Mouse (Mus musculus) hindbrain, embryonic 16.5 days (tissue): ENCODE results near the gene Tmem175. TPM values are rescaled to one million over a fixed set of nuclear protein-coding genes. Genes with fewer than 3 reads are reported as not detected.

ENCODE experiments used
- ATAC-seq: fragments of 200-750 bp; cut with Nextera tagmentation; 2 replicates; pipeline ENCODE4 v1.8.0; 2017; ENCODE audit warnings: moderate TSS enrichment, moderate library complexity
- H3K27ac ChIP-seq: fragments of 300-500 bp; sonication (generic); 2 replicates; pipeline ENCODE4 v1.5.1; 2014; ENCODE audit warnings: low read depth, mild to moderate bottlenecking, control low read depth, low read length, moderate library complexity
- H3K27me3 ChIP-seq: fragments of 300-500 bp; sonication (generic); replicated peaks from 2 replicates; pipeline ENCODE4 v1.6.1; 2014; ENCODE audit warnings: low read length; ENCODE audit not compliant: control insufficient read depth, insufficient read depth
- H3K36me3 ChIP-seq: fragments of 300-500 bp; sonication (generic); 2 replicates; pipeline ENCODE4 v1.6.1; 2014; ENCODE audit warnings: mild to moderate bottlenecking, low read length, moderate library complexity, mixed read lengths; ENCODE audit not compliant: control insufficient read depth, insufficient read depth
- H3K4me1 ChIP-seq: fragments of 300-500 bp; sonication (generic); 2 replicates; pipeline ENCODE4 v1.6.1; 2014; ENCODE audit warnings: low read depth, low read length; ENCODE audit not compliant: control insufficient read depth, insufficient read depth
- H3K4me2 ChIP-seq: fragments of 300-500 bp; sonication (generic); 2 replicates; pipeline ENCODE4 v1.6.1; 2014; ENCODE audit warnings: mild to moderate bottlenecking, low read length, control low read depth, moderate library complexity
- H3K4me3 ChIP-seq: fragments of 300-500 bp; sonication (generic); 2 replicates; pipeline ENCODE4 v1.5.1; 2014; ENCODE audit warnings: mild to moderate bottlenecking, low read length, control low read depth, moderate library complexity
- H3K9ac ChIP-seq: fragments of 300-500 bp; sonication (generic); 2 replicates; pipeline ENCODE4 v1.6.1; 2014; ENCODE audit warnings: low read depth, mild to moderate bottlenecking, control low read depth, low read length, moderate library complexity
- H3K9me3 ChIP-seq: fragments of 300-500 bp; sonication (generic); 2 replicates; pipeline ENCODE4 v1.6.1; 2014; ENCODE audit warnings: mild to moderate bottlenecking, low read length, moderate library complexity; ENCODE audit not compliant: control insufficient read depth
- WGBS: fragments of 180-500 bp; shearing (Covaris S2); extraction: QIAGEN DNeasy Blood & Tissue Kit; methylation state at CpG from one replicate; pipeline ENCODE4 v1.1.7; 2014; 5-methylcytosine and 5-hydroxymethylcytosine counted together
- polyA plus RNA-seq: library from polyadenylated mRNA; unstranded; fragments of >200 nt; fragmentation: Nextera tagmentation; extraction: Ambion mirVana; gene quantifications from 2 replicates; pipeline ENCODE4 v1.2.1, GENCODE M21; 2015

Tmem175 gene
- polyA plus RNA-seq, 1 experiment from 2014 or later, result 28.6 TPM

DNA sequence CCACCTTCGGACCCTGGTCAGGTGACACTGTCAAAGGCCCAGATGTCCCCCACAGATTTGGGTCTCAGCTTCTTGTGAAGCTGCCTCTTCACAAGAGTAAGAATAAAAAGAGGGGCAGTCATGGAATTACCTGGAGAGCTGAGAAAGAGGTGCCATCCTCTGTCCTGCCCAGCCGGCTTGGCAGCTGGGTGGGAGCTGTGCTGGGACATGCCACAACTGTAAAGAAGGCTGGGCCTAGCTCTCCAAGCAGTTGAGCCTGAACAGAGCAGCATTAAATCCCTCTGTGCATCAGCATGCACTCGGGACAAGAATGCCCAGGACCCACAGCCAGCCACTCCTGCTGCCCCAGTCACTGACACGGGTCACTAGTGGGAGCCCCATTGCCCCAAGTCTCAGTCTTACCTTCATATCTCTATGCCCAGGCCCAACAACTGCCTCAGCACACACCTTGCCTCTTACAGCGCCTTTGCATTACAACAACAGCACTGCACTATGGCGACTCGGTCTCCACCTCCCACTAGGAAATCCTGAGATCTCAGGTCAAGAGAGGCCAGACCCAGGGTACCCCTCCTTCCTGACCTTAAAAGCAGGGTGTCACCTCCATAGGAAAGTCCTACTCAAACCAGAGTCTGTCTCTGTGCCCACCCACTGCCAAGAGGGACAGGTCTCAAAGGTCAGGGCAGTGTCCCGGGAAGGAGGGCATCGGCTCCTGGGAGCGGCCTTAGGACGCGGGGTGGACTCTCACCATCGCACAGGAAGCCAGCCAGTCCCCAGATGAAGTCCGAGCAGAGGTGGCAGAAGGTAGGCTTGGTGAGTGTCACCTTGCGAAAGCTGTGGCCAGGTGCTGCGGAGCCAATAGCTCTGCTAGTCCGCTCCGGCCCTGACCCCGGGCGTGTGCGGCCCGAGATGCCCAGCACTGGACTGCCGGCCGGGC lies 30.4 kb downstream of the Tmem175 start, which contains the start of gene Idua:
TSS of gene Idua (plus strand) at position 634 of the 934 bp plus-strand sequence.
- Histone ChIP-seq H3K9me3 (no peaks in the 10 kb centered on the region), H3K27me3 (no peaks in the 10 kb centered on the region), H3K4me3 (peak within 1 kb of the TSS; percentile 95), H3K27ac (peak within 1 kb of the TSS; percentile 41), H3K36me3 (peaks cover 16% of the 10 kb centered on the region), H3K4me2 (peak within 1 kb of the TSS; percentile 91), H3K4me1 (peaks cover 17% of the 10 kb centered on the region), H3K9ac (peak within 1 kb of the TSS; percentile 98)
- 10% methylated on average over 24 of the region's 24 CpGs for WGBS
- peak; percentile 71 for ATAC-seq

DNA sequence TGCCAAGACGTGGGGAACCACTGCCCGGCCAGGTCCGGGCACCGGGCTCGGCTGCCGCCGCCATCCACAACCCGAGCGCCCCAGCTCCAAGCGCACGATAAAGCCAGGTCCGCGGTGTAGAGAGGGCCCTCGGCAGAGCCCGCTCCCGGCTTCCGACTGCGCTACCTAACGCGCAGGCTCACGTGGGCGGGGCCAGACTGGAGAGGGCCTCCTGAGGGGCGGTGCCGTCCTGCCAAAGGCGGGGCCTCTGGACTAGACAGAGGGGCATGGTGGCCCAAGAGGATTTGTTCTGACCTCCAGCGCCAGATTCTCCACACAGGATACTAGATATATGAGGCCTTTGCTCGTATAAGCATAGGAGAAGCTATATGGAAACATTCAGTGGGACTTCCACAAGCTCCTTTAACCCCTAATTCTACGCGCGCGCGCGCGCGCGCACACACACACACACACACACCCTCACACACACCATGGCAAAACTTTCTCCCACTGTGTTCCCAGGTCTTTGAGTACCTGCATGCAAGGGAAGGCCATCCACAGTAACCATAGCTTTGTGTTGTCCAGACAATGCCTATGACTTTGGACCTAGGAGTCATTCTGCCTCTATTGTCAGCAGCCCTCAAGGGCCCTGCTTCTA lies 31.2 kb downstream of the Tmem175 start:
- Histone ChIP-seq H3K4me1 (peaks cover 17% of the 10 kb centered on the region), H3K36me3 (peaks cover 9% of the 10 kb centered on the region), H3K4me2 (peak overlapping the region; percentile 91), H3K9me3 (no peaks in the 10 kb centered on the region), H3K27ac (peak overlapping the region; percentile 41), H3K4me3 (peak overlapping the region; percentile 95), H3K27me3 (no peaks in the 10 kb centered on the region), H3K9ac (peak overlapping the region; percentile 98)
- ATAC-seq, result peak; percentile 98
- WGBS, result 9% methylated on average over 36 of the region's 36 CpGs

DNA sequence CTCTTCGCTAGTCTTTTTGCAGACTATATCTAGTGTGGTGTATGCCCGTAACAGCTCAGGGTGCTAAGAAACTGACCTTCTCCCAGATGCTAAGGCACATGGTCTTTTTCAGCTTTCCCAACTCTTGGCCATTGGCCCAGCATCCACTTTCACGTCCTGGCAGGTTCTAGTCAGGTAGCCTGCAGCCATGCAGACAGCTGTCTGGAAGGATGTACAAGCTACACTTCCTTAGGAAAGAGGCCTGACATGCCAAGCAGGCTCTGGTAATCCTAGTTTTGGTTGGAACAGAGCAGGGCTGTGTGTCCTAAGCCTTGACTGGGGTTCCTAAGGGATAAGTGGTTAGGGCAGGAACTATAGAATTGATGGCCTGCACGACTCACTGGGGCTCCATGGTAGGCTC lies 33.2 kb downstream of the Tmem175 start:
- Histone ChIP-seq H3K36me3 (no peaks in the 10 kb centered on the region), H3K4me1 (peaks cover 17% of the 10 kb centered on the region), H3K27me3 (no peaks in the 10 kb centered on the region), H3K4me3 (no peak overlapping the region), H3K9ac (no peak overlapping the region), H3K4me2 (no peak overlapping the region), H3K9me3 (no peaks in the 10 kb centered on the region), H3K27ac (no peak overlapping the region)
- no peak for ATAC-seq
- WGBS, result 85% methylated on average over 4 of the region's 4 CpGs

GRCm38 (mm10) chr5:108665066-108665465 lies 35.5 kb downstream of the Tmem175 start:
- no peak for ATAC-seq
- no peaks in the 10 kb centered on the region for H3K27me3 ChIP-seq
- 44% methylated on average over 3 of the region's 3 CpGs for WGBS

GRCm38 (mm10) chr5:108667370-108667769 lies 37.8 kb downstream of the Tmem175 start:
- Histone ChIP-seq H3K27me3 (no peaks in the 10 kb centered on the region), H3K9ac (no peak overlapping the region), H3K9me3 (no peaks in the 10 kb centered on the region), H3K36me3 (peaks cover 11% of the 10 kb centered on the region), H3K4me1 (peaks cover 13% of the 10 kb centered on the region), H3K27ac (no peak overlapping the region), H3K4me2 (no peak overlapping the region), H3K4me3 (no peak overlapping the region)
- WGBS, result 81% methylated on average over 2 of the region's 2 CpGs
- ATAC-seq, result no peak

More at GRCm38 (mm10) chr5:108665066-108665465, 35.5 kb downstream of the Tmem175 start:
- H3K4me2 ChIP-seq, result no peak overlapping the region
- H3K9ac ChIP-seq, result no peak overlapping the region
- no peak overlapping the region for H3K4me3 ChIP-seq
- no peaks in the 10 kb centered on the region for H3K36me3 ChIP-seq
- H3K27ac ChIP-seq, result no peak overlapping the region
- no peaks in the 10 kb centered on the region for H3K9me3 ChIP-seq
- H3K4me1 ChIP-seq, result peaks cover 12% of the 10 kb centered on the region

DNA sequence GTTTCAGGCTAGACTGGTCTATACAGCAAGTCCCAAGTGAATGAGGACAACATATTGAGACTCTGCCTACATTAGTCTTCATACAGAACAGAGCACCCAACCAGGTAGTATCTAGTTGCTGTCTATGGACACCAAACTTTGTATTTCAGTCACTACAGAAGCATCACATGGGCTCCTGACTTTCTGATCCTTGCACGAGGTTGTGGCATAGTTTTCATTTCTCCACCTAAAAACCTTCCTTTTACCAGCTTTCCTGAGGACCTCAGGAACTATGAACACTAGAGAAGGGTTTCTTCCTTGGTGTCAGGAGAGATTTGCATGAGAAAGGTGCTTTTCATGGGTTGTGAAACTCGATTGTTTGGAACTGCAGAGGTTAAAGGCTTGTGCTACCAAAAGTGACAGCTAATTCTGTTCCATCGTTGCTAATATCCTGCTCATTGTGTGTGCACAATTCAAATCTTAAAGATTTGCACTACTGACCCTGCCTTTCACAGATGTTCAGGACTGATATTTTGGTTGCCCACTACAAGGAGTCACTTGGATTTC lies 38.9 kb downstream of the Tmem175 start:
- Histone ChIP-seq H3K9me3 (no peaks in the 10 kb centered on the region), H3K27ac (peak overlapping the region; percentile 83), H3K27me3 (no peaks in the 10 kb centered on the region), H3K4me3 (peak overlapping the region; percentile 52), H3K4me1 (peaks cover 13% of the 10 kb centered on the region), H3K36me3 (peaks cover 20% of the 10 kb centered on the region), H3K4me2 (peak overlapping the region; percentile 63), H3K9ac (peak overlapping the region; percentile 69)
- peak; percentile 0; the same call in 1 of the 2 replicates for ATAC-seq
- WGBS, result 13% methylated on average over 3 of the region's 3 CpGs

DNA sequence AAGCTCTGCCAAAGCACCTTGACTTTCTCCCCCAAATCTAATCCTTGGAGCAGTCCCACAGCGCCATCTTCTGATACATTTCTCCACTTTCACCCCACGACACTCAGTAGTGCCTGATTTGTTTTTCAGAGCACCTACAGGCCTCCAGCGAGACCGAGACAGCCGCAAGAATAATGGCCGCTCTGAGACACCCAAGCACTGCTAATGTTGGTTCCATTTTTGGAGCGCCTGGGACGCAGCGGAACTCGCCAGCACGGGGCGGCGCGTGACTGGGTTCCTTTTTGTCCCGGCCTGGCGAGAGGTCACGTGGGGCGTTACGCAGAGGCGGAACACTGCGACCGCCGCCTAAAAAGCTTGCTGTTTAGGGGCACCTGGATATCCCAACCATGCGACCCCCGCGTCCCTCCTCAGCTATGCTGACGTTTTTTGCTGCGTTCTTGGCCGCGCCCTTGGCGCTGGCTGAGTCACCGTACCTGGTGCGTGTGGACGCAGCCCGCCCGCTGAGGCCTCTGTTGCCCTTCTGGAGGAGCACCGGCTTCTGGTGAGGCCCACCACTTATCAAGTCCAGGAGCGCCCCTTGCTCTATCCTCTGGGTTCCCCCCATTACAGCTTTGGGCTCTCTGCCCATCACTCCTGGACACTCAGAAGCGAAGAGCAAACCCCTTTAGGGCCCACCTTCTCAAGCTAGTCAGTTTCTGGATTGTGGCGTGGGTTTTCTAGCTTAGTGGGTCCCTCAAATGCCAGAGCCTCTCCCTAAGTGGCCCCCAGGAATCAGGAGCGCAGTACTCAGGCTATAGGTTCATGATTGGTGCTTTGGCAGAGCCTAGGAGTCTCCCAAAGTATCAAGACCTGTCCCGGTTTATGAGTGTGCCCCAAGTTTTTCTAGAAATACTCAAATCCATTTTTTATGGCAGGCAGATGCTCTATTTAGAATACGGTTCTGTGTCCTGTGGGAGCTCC lies 39.7 kb downstream of the Tmem175 start, which contains the start of gene Dgkq:
TSS of gene Dgkq (minus strand) at position 696 of the 960 bp plus-strand sequence.
- peak; percentile 88 for ATAC-seq
- peak within 1 kb of the TSS; percentile 52 for H3K4me3 ChIP-seq
- H3K4me1 ChIP-seq, result peaks cover 13% of the 10 kb centered on the region
- WGBS, result 6% methylated on average over 43 of the region's 43 CpGs
- H3K9me3 ChIP-seq, result no peaks in the 10 kb centered on the region
- peak within 1 kb of the TSS; percentile 63 for H3K4me2 ChIP-seq
- peaks cover 22% of the 10 kb centered on the region for H3K36me3 ChIP-seq
- H3K27ac ChIP-seq, result peak within 1 kb of the TSS; percentile 83
- peak within 1 kb of the TSS; percentile 69 for H3K9ac ChIP-seq
- no peaks in the 10 kb centered on the region for H3K27me3 ChIP-seq

DNA sequence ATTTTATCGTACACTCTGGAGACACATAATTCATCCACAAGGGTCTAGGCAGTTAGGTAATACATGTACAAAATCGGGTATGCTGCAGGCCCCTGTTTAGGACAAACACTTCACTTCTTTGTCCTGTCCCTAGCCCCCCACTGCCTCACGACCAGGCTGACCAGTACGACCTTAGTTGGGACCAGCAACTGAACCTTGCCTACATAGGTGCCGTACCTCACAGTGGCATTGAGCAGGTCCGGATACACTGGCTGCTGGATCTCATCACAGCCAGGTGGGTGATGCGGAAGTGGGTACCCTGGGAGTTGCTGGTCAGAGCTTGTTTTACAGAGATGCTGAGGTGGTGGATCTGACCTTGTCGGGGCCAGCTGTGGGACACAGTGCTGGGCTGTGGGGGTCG lies 40.4 kb downstream of the Tmem175 start:
- Histone ChIP-seq H3K4me1 (peaks cover 13% of the 10 kb centered on the region), H3K36me3 (peaks cover 22% of the 10 kb centered on the region), H3K9ac (no peak overlapping the region; the same call in 1 of the 2 replicates), H3K27me3 (no peaks in the 10 kb centered on the region), H3K9me3 (no peaks in the 10 kb centered on the region), H3K27ac (peak overlapping the region; percentile 17; the same call in 1 of the 2 replicates), H3K4me2 (peak overlapping the region; percentile 63), H3K4me3 (peak overlapping the region; percentile 52; the same call in 1 of the 2 replicates)
- peak; percentile 22 for ATAC-seq
- WGBS, result 78% methylated on average over 9 of the region's 9 CpGs
